Mouse (Mus musculus): ENCODE results near the gene Crb3. TPM values are rescaled to one million over a fixed set of nuclear protein-coding genes. Genes with fewer than 3 reads are reported as not detected.
"Not testable (repeated sequence)": the region's sequence is repeated elsewhere in the genome, so short reads cannot be mapped to it uniquely, and the experiment has no call there.

The Crb3 gene
- total RNA-seq (2021), result under 1 TPM in 1 of 2 experiments, not detected in 1; 0.47 TPM

DNA sequence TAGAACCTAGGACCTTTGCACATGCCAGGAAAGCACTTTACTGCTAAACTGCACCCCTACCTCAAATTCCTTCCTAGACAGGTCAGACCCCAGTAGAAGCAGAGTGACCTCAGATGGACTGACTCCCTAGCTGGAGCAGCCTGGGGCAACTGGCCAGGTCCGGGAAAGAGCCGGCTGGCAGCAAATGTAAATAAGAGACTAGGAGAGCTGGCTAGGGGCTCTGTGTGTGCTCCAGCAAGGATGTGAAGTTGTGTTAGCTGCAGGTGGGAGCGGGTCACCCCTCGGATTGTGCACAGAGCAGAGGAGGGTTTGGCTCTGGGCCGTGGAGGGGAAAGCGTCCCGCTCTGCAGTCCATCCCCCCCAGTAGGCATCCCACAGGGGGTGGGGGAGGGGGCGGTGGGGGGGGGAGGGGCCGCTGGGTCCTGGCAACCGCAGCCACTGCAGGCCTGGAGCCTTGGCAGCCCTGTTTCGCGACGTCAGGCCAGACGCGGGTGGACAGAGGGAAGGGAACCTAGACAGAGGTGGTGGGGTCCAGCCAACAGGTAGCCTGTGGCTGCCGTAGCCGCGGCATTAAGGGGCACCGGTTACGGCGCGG is at the start of gene Crb3:
Gene Crb3, plus strand, starts transcription at position 215 of the 595 bp plus-strand sequence.
- DNase-seq, result peak; percentile 71

- no peak for DNase-seq
These were observed 48.0 kb upstream of the Crb3 start for GRCm38 (mm10) chr17:57010911-57011235.

DNA sequence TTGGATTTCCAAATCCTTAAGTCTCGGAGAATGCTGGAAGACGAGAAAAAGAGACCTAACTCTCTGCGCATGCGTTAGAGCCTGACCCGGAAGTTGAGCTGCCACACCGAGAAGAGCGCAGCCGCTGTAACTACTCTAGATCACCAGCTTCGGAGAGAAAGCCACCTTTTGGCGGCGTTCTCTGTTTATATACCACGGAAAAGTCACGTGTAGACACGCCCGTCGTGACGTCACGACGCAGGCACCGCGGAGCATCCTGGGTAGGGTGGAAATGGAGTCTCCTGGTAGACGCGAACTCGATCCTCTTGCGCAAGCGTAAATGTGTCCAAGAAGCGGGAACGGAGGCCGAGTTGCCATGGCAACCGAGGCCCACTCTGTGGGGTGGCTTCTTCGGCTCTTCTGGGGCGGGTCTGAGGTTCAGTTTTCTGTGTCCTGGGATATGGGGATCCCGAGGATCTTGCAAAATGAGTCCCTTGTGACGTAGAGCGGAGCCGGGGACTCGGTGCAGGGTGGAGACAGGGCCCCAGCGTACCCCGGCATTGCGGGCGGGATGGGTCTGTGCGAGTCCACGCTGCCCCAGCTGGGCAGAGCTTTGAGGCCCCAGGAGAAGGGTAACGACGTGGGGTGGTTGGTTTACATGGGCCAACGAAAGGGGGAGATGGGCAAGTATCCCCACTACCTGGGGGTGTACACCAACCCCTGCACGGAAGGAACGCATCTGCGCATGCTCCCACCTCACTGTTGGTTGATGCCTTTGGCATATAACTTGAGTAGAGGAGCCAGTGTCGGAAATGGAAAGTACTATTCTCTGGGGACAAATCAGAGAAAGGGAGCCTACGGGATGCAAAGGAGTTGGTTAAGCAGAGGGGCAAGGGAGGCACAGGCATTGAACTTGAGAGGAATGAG is 47.4 kb upstream of the Crb3 start, which contains the start of the genes Gtf2f1 and Gm17949:
Gene Gtf2f1, minus strand, starts transcription at position 53 of the 906 bp plus-strand sequence.
Gene Gm17949, plus strand, starts transcription at position 234 of the 906 bp plus-strand sequence.
- peak; percentile 92 for DNase-seq

DNA sequence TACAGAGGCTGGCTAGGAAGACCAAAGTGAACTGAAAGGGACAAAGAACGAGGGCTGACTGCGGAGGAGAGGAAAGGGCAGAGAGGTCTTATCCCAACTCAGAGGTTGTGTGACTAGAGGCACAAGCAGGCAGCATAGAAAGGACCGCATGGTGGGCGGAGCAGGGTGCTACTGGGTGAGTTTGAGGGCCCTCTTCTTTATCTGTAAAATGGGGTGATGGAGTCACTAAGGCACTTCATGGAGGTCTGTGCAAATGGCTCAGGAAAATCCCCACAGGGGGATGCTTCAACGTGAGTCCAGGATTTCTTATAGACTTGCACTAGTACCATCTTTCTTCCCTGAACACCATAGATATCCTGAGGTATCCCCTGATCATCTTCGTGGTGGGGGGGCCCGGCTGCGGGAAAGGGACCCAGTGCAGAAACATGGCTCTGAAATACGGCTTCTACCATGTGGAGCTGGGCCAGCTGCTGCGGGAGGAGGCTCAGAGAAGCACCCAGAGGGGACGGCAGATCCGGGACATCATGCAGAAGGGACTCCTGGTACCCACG is 46.6 kb upstream of the Crb3 start:
- DNase-seq, result no peak

GRCm38 (mm10) chr17:57019693-57020092 is 39.2 kb upstream of the Crb3 start:
- DNase-seq, result no peak

- no peak for DNase-seq
These were observed 37.9 kb upstream of the Crb3 start for GRCm38 (mm10) chr17:57020960-57021359.

DNA sequence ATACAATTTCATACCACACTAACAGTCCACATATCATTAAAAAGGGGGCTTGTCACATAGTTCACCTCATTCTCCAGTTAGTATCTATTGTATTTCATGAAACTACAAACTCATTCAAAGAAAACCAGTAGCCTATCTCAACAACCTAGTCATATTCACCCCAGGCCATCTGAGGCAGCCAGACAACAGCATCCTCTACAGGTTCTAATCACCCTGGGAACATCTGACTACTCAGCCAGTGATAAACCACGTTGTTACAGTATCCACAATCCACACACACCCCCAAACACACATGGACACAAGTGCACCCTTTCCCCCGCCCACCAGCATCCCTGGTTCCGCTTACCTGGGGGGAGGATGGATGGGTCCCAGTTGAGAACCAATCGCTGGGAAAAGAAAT is 31.4 kb upstream of the Crb3 start:
- DNase-seq, result no peak

DNA sequence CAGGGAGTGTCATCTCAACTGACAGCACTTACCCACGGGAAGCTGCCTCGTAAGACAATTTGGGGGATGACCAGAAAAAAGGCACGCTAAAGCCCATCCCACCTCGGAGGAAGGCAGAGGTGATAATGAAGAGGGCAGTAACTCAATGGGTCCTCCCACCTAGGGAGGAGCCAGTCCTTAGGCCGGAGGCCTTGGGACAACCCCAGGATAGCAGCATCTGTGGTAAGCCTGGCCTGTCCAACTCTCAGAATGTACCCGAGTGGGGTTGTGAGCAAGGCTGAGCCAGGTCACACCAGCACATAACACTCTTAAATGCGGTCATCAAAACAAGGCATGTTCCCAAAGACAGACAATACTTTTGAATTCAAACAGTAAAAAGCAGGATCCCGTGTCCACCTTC is 29.2 kb upstream of the Crb3 start:
- DNase-seq, result no peak

GRCm38 (mm10) chr17:57030931-57031660 is 27.8 kb upstream of the Crb3 start, which contains the start of gene Khsrp:
Gene Khsrp, minus strand, starts transcription at chr17:57031522.
- peak; percentile 71 for DNase-seq

DNA sequence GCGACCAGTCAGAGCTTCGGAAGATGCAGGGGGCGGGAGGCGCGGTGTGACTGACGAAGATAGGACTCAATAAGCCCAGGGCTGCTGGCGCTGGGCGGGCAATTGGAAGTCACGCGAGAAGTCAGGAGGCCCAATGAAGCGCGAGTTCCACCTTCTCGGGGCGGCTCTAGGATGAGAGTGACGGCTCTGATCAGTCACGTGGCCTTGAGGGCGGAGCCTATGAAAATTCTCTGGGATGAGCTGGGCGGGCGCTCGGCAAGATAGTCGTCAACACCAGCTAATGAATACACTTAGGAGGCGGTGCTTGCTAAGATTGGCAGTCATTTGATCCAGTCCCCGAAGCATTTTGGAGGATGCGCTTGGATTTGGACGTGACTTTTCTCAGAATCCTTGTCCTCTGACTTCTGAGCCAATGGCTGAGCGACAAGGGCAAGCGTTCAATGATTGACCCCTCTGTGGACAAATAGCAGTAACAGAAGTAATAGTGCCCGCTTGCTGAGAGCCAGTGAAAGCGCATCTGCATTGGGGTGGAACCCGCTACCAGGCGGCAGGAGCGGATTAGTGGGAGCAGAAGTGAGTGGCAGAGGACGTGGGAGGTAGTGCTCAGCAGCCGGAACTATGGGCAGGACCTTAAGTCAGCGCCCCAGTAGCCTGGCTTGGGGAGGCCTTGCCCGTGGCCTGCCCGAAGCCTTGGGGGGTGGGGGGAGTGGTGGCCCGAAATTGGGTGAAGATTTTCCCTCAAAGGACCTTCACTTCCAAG is 27.1 kb upstream of the Crb3 start:
- peak; percentile 99 for DNase-seq

DNA sequence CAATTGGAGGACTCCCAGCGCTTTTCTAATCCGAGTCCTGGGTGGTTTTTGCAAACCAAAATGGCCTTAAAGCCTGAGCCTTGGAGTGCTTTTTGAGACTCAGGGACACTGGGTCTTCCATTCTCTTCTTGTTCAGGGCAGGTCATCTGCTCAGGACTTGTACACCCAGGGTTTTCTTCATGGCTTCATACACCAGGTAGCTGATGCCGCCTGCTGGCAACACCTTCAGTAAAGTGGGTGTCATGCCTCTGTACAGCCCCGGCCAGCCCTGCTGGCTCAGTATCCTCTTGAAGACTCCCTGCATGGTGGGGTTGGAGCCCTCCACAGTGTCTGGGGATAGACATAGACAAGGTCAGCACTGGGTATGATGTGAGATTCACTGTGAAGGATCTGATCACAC is 26.1 kb upstream of the Crb3 start:
- no peak for DNase-seq

GRCm38 (mm10) chr17:57038978-57039377 is 19.9 kb upstream of the Crb3 start:
- DNase-seq, result no peak

DNA sequence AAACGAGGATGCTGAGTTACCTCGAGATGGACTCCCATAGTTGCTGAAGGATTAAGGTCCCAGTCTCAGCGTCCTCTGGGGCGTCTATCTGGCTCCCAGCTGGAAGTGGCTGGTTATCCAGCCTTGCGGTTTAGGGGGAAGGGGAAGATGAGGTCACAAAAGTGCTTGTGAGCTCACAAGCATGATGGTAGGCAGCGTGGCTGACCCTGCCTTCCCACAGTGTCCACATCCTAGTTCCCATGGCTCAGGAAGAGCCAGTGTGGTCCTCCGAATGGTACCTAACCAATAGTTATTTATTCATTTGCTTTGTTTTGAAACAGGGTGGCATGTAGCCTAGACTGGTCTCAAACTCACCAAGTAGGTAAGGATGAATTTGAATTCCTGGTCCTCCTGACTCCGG is 17.4 kb upstream of the Crb3 start, which contains the start of gene Slc25a41:
Gene Slc25a41, minus strand, starts transcription at position 101 of the 400 bp plus-strand sequence.
- no peak for DNase-seq

DNA sequence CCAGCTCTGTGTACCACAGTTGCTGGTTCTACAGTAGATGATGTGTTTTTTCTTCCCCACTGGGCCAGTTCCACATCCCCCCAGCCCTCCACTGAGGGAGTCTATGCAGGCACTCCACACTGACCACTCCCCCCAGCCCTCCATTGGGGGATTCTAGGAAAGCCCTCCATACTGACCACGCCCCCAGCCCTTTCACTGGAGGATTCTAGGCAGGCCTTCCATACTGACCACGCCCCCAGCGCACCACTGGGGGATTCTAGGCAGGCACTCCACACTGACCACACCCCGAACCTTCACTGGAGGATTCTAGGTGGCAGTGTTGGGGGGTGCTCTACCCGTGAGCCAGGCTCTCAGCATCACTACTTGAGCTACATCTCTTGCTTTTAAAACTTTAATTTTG is 11.5 kb upstream of the Crb3 start:
- no peak for DNase-seq

DNA sequence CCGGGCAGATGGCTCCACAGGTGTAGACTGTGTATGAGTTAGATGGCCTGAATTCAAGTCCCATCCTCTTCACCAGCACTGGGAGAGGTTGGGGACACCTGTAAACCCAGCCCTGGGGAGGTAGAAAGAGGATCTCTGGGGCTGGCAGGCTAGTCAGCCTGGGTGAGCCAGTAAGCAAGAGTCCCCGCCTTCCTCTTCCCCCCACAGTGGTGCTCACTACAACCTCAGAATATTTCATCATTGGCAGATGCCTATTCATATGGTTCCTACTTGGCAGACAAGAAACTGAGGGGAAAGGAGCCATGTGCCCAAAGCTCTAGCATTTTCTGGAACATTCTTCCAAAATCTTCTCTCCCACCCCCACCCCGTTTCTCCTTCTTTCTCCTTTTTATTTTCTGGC is 10.1 kb upstream of the Crb3 start:
- no peak for DNase-seq

GRCm38 (mm10) chr17:57051679-57052078 is 7.2 kb upstream of the Crb3 start:
- not testable (repeated sequence) for DNase-seq

DNA sequence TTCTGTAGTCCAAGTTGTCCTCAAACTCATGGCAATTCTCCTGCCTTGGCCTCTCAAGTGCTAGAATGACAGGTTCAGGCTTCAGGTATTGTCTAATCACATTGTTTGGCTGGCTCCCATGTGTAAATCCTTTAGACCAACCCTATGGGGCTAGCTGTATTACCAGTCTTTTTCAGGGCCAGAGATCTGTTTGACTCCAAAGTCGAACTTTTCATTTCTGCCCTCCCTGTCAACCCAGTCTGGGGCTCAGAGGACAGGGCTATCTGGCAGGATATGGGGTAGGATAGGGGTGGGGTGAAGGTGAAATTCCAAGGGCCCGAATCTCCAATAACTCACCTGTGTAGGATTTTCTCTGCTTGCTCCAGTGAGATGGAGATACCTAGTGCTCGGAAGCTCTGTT is 2.7 kb upstream of the Crb3 start:
- DNase-seq, result no peak

GRCm38 (mm10) chr17:57059486-57059977 is 627 bp downstream of the Crb3 start, which contains the start of gene Slc25a23:
Gene Slc25a23, minus strand, starts transcription at chr17:57059863.
- DNase-seq, result peak; percentile 74

DNA sequence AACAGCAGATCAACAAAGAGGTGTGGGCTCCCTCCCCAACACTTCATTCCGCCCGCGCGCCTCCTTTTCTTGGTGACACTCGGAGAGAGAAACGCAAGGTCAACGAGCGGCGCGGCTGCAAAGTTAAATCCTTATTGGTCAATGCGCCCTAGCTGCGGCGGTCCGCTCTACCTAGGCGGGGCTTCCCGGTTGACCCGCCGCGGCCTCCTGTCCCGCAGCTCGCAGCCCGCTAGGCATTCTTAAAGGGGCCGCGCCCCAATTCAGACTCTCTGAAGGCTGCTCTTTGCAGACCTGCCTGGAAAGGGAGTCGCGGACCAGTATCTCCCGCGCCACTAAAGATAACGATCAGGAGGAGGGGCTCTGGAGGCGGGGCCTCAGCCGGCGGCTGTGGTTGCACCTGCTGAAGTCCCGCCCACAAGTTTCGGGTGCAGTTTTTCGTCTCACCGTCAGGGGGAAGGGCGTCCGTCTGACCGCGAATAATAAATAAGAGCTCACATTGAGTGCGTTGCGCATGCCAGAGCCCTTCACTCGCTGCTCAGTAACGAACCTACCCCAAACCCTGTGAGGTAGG is 1.4 kb downstream of the Crb3 start:
- DNase-seq, result peak; percentile 94

DNA sequence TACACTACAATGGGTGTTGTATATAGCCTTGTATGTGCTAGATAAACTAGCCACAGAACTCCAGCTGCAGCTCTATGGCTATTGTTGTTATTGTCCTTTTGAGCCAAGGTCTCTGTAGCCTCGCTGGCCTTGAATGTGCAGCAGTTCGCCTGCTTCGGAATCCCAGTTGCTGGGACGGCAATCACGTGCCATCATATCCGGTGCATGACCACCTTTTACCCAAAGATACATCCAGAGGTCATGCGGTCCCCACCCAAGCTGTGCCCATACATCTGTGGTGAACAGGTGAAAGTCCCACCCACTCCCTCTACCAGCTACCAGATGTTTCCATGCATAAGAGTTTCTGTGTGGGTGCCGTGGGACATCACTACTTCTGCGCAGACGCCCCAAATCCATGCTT is 2.2 kb downstream of the Crb3 start:
- DNase-seq, result no peak

DNA sequence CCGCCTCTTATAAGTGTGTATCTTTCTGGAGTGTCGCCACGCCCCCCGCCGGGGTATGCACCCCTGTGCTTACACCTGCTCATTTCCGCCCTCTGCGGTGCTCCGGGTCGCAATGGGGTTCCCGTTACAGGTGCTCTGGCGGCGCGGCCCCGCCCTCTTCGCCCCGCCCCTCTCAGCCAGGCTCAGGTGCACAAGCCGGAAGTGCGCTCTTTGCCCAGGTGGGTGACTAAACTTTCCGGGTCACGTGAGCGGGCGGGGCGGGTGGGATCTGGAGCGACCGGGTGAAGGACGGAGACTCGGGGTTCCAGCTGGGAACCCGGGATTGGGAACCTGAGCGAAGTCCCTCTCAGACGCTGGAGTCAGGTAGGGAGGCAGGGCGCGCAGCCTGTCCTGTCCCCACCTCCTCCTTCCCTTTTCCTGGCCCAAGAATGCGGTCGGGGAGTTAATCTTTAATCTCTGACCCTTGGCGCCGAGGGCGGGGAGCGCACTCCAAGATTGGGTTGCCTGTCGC is 3.2 kb downstream of the Crb3 start:
- DNase-seq, result no peak
